Mouse (Mus musculus): Measurements from ENCODE around the gene Pum2.

DNA sequence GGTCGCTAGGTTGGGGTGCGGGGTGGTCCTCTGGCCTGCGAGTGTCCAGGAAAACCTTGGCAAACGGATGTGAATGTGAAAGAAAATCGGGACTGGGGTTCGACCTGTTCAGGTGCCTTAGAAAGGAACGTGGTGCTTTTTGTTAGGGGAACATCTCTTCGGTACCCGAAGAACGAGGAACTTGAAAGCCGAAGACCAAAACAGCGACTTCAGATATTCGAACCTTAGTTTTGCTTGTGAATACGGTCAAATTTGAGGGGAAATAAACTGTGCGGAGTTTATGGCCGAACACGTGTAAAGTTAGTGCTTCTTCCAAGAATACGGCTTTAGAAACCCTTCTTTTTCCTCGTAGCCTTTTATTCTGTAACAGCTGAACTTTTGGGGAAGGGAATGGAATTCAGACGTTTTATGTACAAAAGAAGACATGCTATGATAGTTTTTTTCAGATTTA is 982 bp downstream of the Pum2 start:
- TF ChIP-seq NANOG (IDR thresholded peaks at IDR 0.05; ENCODE audit: borderline replicate concordance, low read length) (no peak), CTCF (conservative IDR thresholded peaks at IDR 0.05; ENCODE audit: low read length) (no peak)
